Mouse (Mus musculus) liver, embryonic 15.5 days (tissue): ENCODE measurements around the gene Tnks1bp1. TPM values are rescaled to one million over a fixed set of nuclear protein-coding genes. Genes with fewer than 3 reads are reported as not detected.
A peak's percentile ranks its signal among the peaks of the same experiment; 100 is the strongest.

ENCODE experiments used
- ATAC-seq: fragments of 200-750 bp; cut with Nextera tagmentation; 2 replicates; pipeline ENCODE4 v1.8.0; 2017; ENCODE audit warnings: moderate number of reproducible peaks, mild to moderate bottlenecking, moderate library complexity; ENCODE audit not compliant: insufficient read depth
- H3K27ac ChIP-seq: fragments of 300-500 bp; sonication (generic); replicated peaks from 2 replicates; pipeline ENCODE4 v1.5.1; 2015; ENCODE audit warnings: mild to moderate bottlenecking, inconsistent platforms
- H3K27me3 ChIP-seq: fragments of 300-500 bp; sonication (generic); 2 replicates; pipeline ENCODE4 v1.6.1; 2015; ENCODE audit warnings: mild to moderate bottlenecking, inconsistent platforms
- H3K36me3 ChIP-seq: fragments of 300-500 bp; sonication (generic); replicated peaks from 2 replicates; pipeline ENCODE4 v1.6.1; 2015; ENCODE audit warnings: moderate library complexity, mild to moderate bottlenecking, inconsistent platforms
- H3K4me1 ChIP-seq: fragments of 300-500 bp; sonication (generic); replicated peaks from 2 replicates; pipeline ENCODE4 v1.6.1; 2015; ENCODE audit warnings: inconsistent platforms
- H3K4me2 ChIP-seq: fragments of 300-500 bp; sonication (generic); 2 replicates; pipeline ENCODE4 v1.6.1; 2015; ENCODE audit warnings: moderate library complexity, mild to moderate bottlenecking, inconsistent platforms
- H3K4me3 ChIP-seq: fragments of 300-500 bp; sonication (generic); replicated peaks from 2 replicates; pipeline ENCODE4 v1.5.1; 2015; ENCODE audit warnings: mild to moderate bottlenecking, inconsistent platforms
- H3K9ac ChIP-seq: fragments of 300-500 bp; sonication (generic); 2 replicates; pipeline ENCODE4 v1.6.1; 2015; ENCODE audit warnings: moderate library complexity, mild to moderate bottlenecking, inconsistent platforms
- H3K9me3 ChIP-seq: fragments of 300-500 bp; sonication (generic); replicated peaks from 2 replicates; pipeline ENCODE4 v1.6.1; 2016; ENCODE audit warnings: inconsistent platforms
- WGBS: fragments of 180-500 bp; shearing (Covaris S2); methylation state at CpG from one replicate; pipeline ENCODE4 v1.1.7; 2015; ENCODE audit warnings: mixed read lengths; ENCODE audit not compliant: insufficient replicate concordance; 5-methylcytosine and 5-hydroxymethylcytosine counted together
- polyA plus RNA-seq: library from polyadenylated mRNA; unstranded; fragments of >200 nt; fragmentation: Nextera tagmentation; extraction: Ambion mirVana; gene quantifications from 2 replicates; pipeline ENCODE4 v1.2.1, GENCODE M21; 2015

Gene Tnks1bp1
- polyA plus RNA-seq, 1 experiment from 2014 or later: 5.1 TPM

- H3K27me3 ChIP-seq: no peaks in the 10 kb centered on the region
- H3K9me3 ChIP-seq: no peaks in the 10 kb centered on the region
- peaks cover 19% of the 10 kb centered on the region; the same call in 1 of the 2 replicates for H3K36me3 ChIP-seq
- peak overlapping the region; percentile 54 for H3K4me3 ChIP-seq
- peak overlapping the region; percentile 37; the same call in 1 of the 2 replicates for H3K9ac ChIP-seq
- WGBS: 11% methylated on average over 11 of the region's 11 CpGs
- peak overlapping the region; percentile 48; the same call in 1 of the 2 replicates for H3K27ac ChIP-seq
- H3K4me2 ChIP-seq: peak overlapping the region; percentile 60
- peaks cover 19% of the 10 kb centered on the region; the same call in 1 of the 2 replicates for H3K4me1 ChIP-seq
- ATAC-seq: peak; percentile 75
These were observed 12.8 kb downstream of the Tnks1bp1 start for GRCm38 (mm10) chr2:85060591-85061060.

- peak overlapping the region; percentile 54 for H3K4me3 ChIP-seq
- peak; percentile 33 for ATAC-seq
- no peaks in the 10 kb centered on the region for H3K9me3 ChIP-seq
- H3K4me1 ChIP-seq: peaks cover 19% of the 10 kb centered on the region; the same call in 1 of the 2 replicates
- H3K27me3 ChIP-seq: no peaks in the 10 kb centered on the region
- peak overlapping the region; percentile 60 for H3K4me2 ChIP-seq
- 40% methylated on average over 10 of the region's 10 CpGs for WGBS
- H3K9ac ChIP-seq: peak overlapping the region; percentile 37; the same call in 1 of the 2 replicates
- H3K27ac ChIP-seq: peak overlapping the region; percentile 48; the same call in 1 of the 2 replicates
- peaks cover 19% of the 10 kb centered on the region; the same call in 1 of the 2 replicates for H3K36me3 ChIP-seq
These were observed 13.3 kb downstream of the Tnks1bp1 start for GRCm38 (mm10) chr2:85061107-85061541.

GRCm38 (mm10) chr2:85065141-85065875 lies 17.5 kb downstream of the Tnks1bp1 start:
- peaks cover 7% of the 10 kb centered on the region; the same call in 1 of the 2 replicates for H3K36me3 ChIP-seq
- no peak overlapping the region for H3K27ac ChIP-seq
- H3K4me2 ChIP-seq: no peak overlapping the region
- H3K9me3 ChIP-seq: no peaks in the 10 kb centered on the region
- no peak overlapping the region for H3K4me3 ChIP-seq
- H3K4me1 ChIP-seq: peaks cover 17% of the 10 kb centered on the region; the same call in 1 of the 2 replicates
- H3K9ac ChIP-seq: no peak overlapping the region
- WGBS: 64% methylated on average over 12 of the region's 12 CpGs
- ATAC-seq: no peak
- no peaks in the 10 kb centered on the region for H3K27me3 ChIP-seq

DNA sequence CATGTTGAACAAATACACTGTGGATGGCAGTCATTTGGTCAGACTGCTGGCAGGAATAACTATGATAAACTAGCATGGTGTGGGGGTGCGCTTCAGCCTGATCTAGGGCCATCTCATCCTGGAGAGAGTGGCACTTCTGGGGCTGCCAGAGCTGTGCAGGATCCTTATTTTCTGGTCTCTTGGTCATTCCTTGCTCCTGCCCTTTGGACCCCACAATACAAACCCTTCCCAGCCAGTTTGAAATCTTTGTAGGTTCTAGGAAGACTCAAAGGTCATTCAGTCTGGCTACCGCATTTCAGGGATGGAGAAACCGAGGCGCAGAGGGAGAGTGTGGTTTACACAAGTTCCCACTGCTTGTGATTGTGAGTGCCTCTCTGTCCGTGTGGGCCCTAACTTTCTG lies 19.1 kb downstream of the Tnks1bp1 start:
- H3K4me2 ChIP-seq: no peak overlapping the region
- no peaks in the 10 kb centered on the region for H3K27me3 ChIP-seq
- no peaks in the 10 kb centered on the region for H3K9me3 ChIP-seq
- whole genome bisulfite sequencing: 69% methylated on average over 5 of the region's 5 CpGs
- 0 out of 2 replicates have a peak, but pooled peaks cover 8% of the 10 kb centered on the region for H3K4me1 ChIP-seq
- H3K9ac ChIP-seq: no peak overlapping the region
- ATAC-seq: no peak
- no peak overlapping the region for H3K27ac ChIP-seq
- peaks cover 7% of the 10 kb centered on the region; the same call in 1 of the 2 replicates for H3K36me3 ChIP-seq
- H3K4me3 ChIP-seq: no peak overlapping the region

DNA sequence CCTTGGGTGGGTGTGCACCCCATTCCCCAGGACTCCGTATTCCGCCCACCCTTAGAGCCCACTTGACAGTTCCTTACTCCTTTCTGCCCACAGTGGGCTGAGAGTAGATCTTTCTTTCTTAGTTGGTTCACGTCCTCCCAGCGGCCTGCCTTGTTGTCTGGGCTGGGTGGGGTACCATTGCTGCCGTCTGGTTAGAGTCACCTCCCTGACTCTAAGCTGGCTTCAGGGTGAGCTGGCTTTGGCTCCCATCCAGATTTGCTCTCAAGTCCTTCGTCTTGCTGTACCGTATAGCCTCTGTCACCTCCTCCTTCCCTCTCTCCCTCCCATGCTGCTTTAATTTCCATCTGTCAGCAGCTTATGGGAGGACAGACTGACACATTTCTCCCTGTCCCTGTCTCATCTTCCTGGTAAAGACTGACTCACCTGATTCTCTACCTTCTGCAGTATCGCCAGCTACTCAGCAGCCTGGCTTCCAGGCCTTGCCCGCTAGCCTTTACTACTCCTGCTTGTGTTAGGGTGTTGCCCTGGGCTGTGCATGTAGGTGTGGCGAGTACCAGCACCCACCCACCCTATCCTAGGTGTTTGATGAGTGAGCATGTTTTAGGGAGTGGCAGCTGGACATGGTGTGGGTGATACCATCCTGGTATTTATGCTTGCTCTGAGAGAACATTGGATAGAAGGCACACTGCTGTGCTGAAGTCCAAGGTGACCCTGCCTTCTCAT lies 20.2 kb downstream of the Tnks1bp1 start:
- no peak overlapping the region for H3K4me2 ChIP-seq
- H3K4me1 ChIP-seq: 0 out of 2 replicates have a peak, but pooled peaks cover 8% of the 10 kb centered on the region
- 65% methylated on average over 10 of the region's 10 CpGs for WGBS
- no peaks in the 10 kb centered on the region for H3K9me3 ChIP-seq
- H3K36me3 ChIP-seq: no peaks in the 10 kb centered on the region; the same call in 1 of the 2 replicates
- no peak for ATAC-seq
- no peak overlapping the region for H3K9ac ChIP-seq
- no peaks in the 10 kb centered on the region for H3K27me3 ChIP-seq
- H3K4me3 ChIP-seq: no peak overlapping the region
- H3K27ac ChIP-seq: no peak overlapping the region

GRCm38 (mm10) chr2:85068626-85069025 lies 20.8 kb downstream of the Tnks1bp1 start:
- no peak for ATAC-seq
- Histone ChIP-seq H3K36me3 (no peaks in the 10 kb centered on the region; the same call in 1 of the 2 replicates), H3K27me3 (no peaks in the 10 kb centered on the region), H3K27ac (no peak overlapping the region), H3K4me1 (0 out of 2 replicates have a peak, but pooled peaks cover 8% of the 10 kb centered on the region), H3K4me2 (no peak overlapping the region), H3K9ac (no peak overlapping the region), H3K9me3 (no peaks in the 10 kb centered on the region), H3K4me3 (no peak overlapping the region)
- WGBS: 65% methylated on average over 2 of the region's 2 CpGs

DNA sequence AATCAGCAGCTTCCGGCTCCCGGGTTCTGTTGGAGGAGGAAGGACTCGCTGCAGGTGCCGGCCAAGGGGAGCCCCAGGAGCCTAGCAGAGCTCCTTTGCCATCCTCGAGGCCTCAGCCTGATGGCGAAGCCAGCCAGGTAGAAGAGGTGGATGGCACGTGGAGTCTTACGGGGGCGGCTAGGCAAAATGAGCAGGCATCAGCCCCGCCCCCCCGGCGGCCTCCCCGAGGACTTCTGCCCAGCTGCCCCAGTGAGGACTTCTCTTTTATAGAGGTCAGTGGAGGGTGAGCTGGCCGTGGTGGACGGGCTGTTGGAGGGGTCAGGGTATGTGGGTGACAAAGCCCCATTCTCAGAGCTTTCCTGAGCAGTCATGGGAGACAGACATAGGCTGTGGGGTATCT lies 22.3 kb downstream of the Tnks1bp1 start:
- Histone ChIP-seq H3K36me3 (no peaks in the 10 kb centered on the region; the same call in 1 of the 2 replicates), H3K27ac (no peak overlapping the region), H3K9ac (no peak overlapping the region), H3K4me2 (no peak overlapping the region), H3K27me3 (no peaks in the 10 kb centered on the region), H3K9me3 (no peaks in the 10 kb centered on the region), H3K4me3 (no peak overlapping the region), H3K4me1 (0 out of 2 replicates have a peak, but pooled peaks cover 8% of the 10 kb centered on the region)
- WGBS: 68% methylated on average over 15 of the region's 15 CpGs
- no peak for ATAC-seq

GRCm38 (mm10) chr2:85071921-85072320 lies 24.1 kb downstream of the Tnks1bp1 start:
- Histone ChIP-seq H3K36me3 (no peaks in the 10 kb centered on the region; the same call in 1 of the 2 replicates), H3K9me3 (no peaks in the 10 kb centered on the region), H3K27me3 (no peaks in the 10 kb centered on the region), H3K4me2 (no peak overlapping the region), H3K9ac (no peak overlapping the region), H3K27ac (no peak overlapping the region), H3K4me1 (0 out of 2 replicates have a peak, but pooled peaks cover 3% of the 10 kb centered on the region), H3K4me3 (no peak overlapping the region)
- no peak for ATAC-seq
- WGBS: 69% methylated on average over 5 of the region's 5 CpGs

GRCm38 (mm10) chr2:85073751-85074150 lies 25.9 kb downstream of the Tnks1bp1 start:
- Histone ChIP-seq H3K27me3 (no peaks in the 10 kb centered on the region), H3K4me3 (no peak overlapping the region), H3K27ac (no peak overlapping the region), H3K9me3 (no peaks in the 10 kb centered on the region), H3K4me1 (0 out of 2 replicates have a peak, but pooled peaks cover 3% of the 10 kb centered on the region), H3K9ac (no peak overlapping the region), H3K4me2 (no peak overlapping the region), H3K36me3 (no peaks in the 10 kb centered on the region; the same call in 1 of the 2 replicates)
- WGBS: 59% methylated on average over 5 of the region's 5 CpGs
- ATAC-seq: no peak

DNA sequence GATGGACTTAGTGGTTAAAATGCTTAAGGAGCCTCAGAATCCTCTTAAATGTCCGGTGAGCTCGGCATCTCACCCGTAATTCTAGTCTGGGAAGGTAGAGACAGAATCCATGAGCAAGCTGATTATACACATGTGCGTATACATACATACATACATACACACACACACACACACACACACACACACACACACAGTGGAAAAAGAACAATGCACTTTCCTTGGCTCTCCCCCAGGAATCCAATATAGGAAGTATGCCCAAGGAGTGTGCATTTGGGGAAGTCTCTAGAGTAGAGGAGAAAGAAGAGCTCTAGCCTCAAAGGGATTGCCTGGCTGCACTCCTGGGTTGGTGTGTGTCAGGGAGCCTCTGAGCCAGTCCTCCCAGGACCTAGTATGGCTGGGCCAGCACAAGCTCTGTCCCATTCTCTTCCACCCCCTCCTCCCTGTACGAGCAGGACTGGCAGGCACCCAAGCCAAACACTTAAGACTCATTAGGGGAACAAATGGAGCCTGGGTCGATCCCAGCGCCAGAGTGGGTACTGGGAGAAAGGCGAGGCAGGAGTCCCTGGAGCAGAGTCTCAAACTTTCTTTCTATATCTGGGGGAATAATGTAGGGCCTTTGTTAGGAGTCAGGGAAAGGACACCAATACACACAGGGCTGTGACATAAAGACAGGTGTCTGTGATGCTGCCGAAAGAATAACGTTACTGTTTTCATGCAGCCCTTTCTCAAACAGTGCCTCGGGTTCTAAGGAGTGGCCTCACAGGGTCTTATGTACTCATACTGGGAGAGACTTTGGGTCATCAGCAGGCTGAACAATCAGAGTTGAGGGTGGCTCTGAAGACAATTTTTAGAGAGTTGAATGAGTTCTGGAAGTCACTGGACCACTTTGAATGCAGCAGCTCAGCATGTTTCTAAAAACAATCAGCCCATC lies 41.2 kb downstream of the Tnks1bp1 start:
- no peak overlapping the region for H3K27ac ChIP-seq
- no peak overlapping the region for H3K4me2 ChIP-seq
- H3K27me3 ChIP-seq: no peaks in the 10 kb centered on the region
- peaks cover 4% of the 10 kb centered on the region; the same call in 1 of the 2 replicates for H3K4me1 ChIP-seq
- H3K9me3 ChIP-seq: no peaks in the 10 kb centered on the region
- no peaks in the 10 kb centered on the region for H3K36me3 ChIP-seq
- no peak overlapping the region for H3K4me3 ChIP-seq
- no peak overlapping the region for H3K9ac ChIP-seq
- 53% methylated on average over 11 of the region's 11 CpGs for WGBS
- ATAC-seq: no peak
